Mouse (Mus musculus) stomach, embryonic 15.5 days (tissue): ENCODE data around the gene Olfr809. TPM values are rescaled to one million over a fixed set of nuclear protein-coding genes. Genes with fewer than 3 reads are reported as not detected.

ENCODE experiments used
- ATAC-seq: fragments of 200-750 bp; cut with Nextera tagmentation; 2 replicates; pipeline ENCODE4 v1.8.0; 2017; ENCODE audit warnings: low read depth, moderate number of reproducible peaks, moderate TSS enrichment; ENCODE audit not compliant: insufficient read depth, low FRiP score
- H3K27ac ChIP-seq: fragments of 300-500 bp; sonication (generic); 2 replicates; pipeline ENCODE4 v1.5.1; 2015; ENCODE audit warnings: mild to moderate bottlenecking, inconsistent platforms
- H3K27me3 ChIP-seq: fragments of 300-500 bp; sonication (generic); replicated peaks from 2 replicates; pipeline ENCODE4 v1.6.1; 2015; ENCODE audit warnings: inconsistent platforms
- H3K36me3 ChIP-seq: fragments of 300-500 bp; sonication (generic); 2 replicates; pipeline ENCODE4 v1.6.1; 2015; ENCODE audit warnings: inconsistent platforms
- H3K4me1 ChIP-seq: fragments of 300-500 bp; sonication (generic); 2 replicates; pipeline ENCODE4 v1.6.1; 2015; ENCODE audit warnings: inconsistent platforms
- H3K4me2 ChIP-seq: fragments of 300-500 bp; sonication (generic); 2 replicates; pipeline ENCODE4 v1.6.1; 2015; ENCODE audit warnings: mild to moderate bottlenecking, inconsistent platforms
- H3K4me3 ChIP-seq: fragments of 300-500 bp; sonication (generic); replicated peaks from 2 replicates; pipeline ENCODE4 v1.5.1; 2015; ENCODE audit warnings: inconsistent platforms
- H3K9ac ChIP-seq: fragments of 300-500 bp; sonication (generic); 2 replicates; pipeline ENCODE4 v1.6.1; 2015; ENCODE audit warnings: inconsistent platforms
- H3K9me3 ChIP-seq: fragments of 300-500 bp; sonication (generic); 2 replicates; pipeline ENCODE4 v1.6.1; 2016; ENCODE audit warnings: inconsistent platforms
- WGBS: fragments of 180-500 bp; shearing (Covaris S2); methylation state at CpG from one replicate; pipeline ENCODE4 v1.1.7; 2015; 5-methylcytosine and 5-hydroxymethylcytosine counted together
- microRNA-seq: library from miRNA; unstranded; fragments of <30 nt; microRNA quantifications from one replicate; pipeline ENCODE4, GENCODE M21; 2016
- polyA plus RNA-seq: library from polyadenylated mRNA; unstranded; fragments of >200 nt; fragmentation: Nextera tagmentation; extraction: Ambion mirVana; gene quantifications from 2 replicates; pipeline ENCODE4 v1.2.1, GENCODE M21; 2015

The Olfr809 gene
- not detected in 2 replicates for polyA plus RNA-seq

DNA sequence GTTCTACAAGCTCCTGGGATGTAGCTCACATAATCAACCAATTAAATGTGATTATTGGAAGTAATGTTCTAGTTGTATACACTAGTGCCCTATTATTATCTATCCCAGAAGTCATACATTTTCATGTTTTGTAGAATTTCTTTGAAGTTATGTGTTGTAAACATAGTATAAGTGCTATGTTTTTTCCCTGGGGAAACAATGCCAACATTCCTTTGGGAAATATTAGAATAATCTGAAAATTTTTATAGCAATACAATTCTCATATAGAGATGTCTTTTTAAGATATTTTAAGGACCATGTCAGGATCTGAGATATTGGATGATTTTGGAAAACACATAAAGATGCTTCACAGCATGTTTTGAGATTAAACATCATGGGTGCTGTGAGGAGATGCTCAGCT, at the start of gene Olfr809:
Gene Olfr809, plus strand, starts transcription at position 301 of the 400 bp plus-strand sequence.
- H3K4me2 ChIP-seq = no peak within 1 kb of the TSS
- H3K9ac ChIP-seq = no peak within 1 kb of the TSS
- no peaks in the 10 kb centered on the region for H3K4me1 ChIP-seq
- no peak within 1 kb of the TSS for H3K27ac ChIP-seq
- no peaks in the 10 kb centered on the region for H3K27me3 ChIP-seq
- no peaks in the 10 kb centered on the region for H3K9me3 ChIP-seq
- no peak within 1 kb of the TSS for H3K4me3 ChIP-seq
- ATAC-seq = no peak
- H3K36me3 ChIP-seq = no peaks in the 10 kb centered on the region

DNA sequence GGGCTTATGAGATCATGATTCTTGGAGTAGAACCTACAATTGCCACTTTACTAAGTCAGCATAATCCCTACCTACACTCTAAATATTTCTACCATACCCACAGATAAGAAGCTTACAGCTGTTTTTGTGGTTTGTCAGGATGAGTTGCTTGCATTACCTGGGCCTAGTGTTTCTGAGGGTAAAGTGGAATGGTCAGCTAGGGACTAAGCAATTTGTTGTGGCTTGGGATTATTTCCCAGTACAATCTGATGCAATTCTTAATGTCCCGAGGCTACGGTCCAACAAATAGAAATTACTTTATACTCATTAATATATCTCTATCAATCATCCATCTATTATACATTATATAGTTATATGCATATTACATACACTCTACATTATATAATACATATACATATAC, 45.2 kb upstream of the Olfr809 start, which contains the start of gene Olfr805:
Gene Olfr805, minus strand, starts transcription at position 101 of the 400 bp plus-strand sequence.
- Histone ChIP-seq H3K27me3 (no peaks in the 10 kb centered on the region), H3K27ac (no peak within 1 kb of the TSS), H3K9ac (no peak within 1 kb of the TSS), H3K9me3 (no peaks in the 10 kb centered on the region), H3K36me3 (no peaks in the 10 kb centered on the region), H3K4me2 (no peak within 1 kb of the TSS), H3K4me3 (no peak within 1 kb of the TSS), H3K4me1 (no peaks in the 10 kb centered on the region)
- WGBS = 96% methylated on average over 2 of the region's 2 CpGs
- ATAC-seq = no peak

DNA sequence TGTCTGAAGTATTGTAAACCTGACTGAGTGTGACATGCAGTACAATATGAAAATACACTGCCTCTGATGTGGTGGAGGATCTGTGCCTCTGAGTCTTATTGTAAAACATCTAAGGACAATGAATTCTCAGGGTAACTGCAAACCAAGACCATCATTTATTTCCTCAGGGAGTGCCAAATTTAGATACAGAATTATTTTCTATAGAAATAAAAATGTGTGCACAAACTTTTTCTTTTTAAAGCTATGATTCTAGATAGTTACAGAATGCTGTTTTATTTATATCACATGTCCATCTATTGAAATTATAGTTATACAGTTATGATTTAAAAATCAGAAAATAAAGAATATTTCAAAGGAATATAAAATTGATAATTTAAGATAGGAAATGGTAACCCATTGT, 32.6 kb upstream of the Olfr809 start, which contains the start of gene Olfr806:
Gene Olfr806, minus strand, starts transcription at position 101 of the 400 bp plus-strand sequence.
- Histone ChIP-seq H3K27ac (no peak within 1 kb of the TSS), H3K4me1 (no peaks in the 10 kb centered on the region), H3K27me3 (no peaks in the 10 kb centered on the region), H3K9me3 (no peaks in the 10 kb centered on the region), H3K4me3 (no peak within 1 kb of the TSS), H3K9ac (no peak within 1 kb of the TSS), H3K4me2 (no peak within 1 kb of the TSS), H3K36me3 (no peaks in the 10 kb centered on the region)
- ATAC-seq = no peak

DNA sequence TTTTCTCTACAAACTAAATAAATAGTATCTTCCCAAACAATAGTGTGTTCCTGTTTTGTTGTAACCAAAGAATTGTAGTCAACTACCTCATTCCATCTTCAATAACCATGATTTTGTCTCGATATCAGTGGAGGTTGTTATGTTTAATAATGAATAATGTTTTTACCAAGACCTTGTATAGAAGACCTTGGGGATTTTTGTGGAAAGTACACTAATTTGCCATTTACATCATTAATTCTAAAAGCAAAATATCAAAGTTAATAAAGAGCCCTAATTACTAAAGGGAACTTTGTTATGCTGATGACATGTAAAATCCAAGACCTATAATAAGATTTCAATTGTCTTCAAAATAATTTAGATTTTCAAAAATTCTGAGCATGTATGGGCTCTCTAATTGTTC, 16.7 kb upstream of the Olfr809 start, which contains the start of gene Olfr807:
Gene Olfr807, minus strand, starts transcription at position 101 of the 400 bp plus-strand sequence.
- ATAC-seq = no peak
- WGBS = 81% methylated on average over 1 of the region's 1 CpGs
- Histone ChIP-seq H3K9ac (no peak within 1 kb of the TSS), H3K4me3 (no peak within 1 kb of the TSS), H3K27me3 (no peaks in the 10 kb centered on the region), H3K36me3 (no peaks in the 10 kb centered on the region), H3K27ac (no peak within 1 kb of the TSS), H3K9me3 (no peaks in the 10 kb centered on the region), H3K4me2 (no peak within 1 kb of the TSS), H3K4me1 (no peaks in the 10 kb centered on the region)

DNA sequence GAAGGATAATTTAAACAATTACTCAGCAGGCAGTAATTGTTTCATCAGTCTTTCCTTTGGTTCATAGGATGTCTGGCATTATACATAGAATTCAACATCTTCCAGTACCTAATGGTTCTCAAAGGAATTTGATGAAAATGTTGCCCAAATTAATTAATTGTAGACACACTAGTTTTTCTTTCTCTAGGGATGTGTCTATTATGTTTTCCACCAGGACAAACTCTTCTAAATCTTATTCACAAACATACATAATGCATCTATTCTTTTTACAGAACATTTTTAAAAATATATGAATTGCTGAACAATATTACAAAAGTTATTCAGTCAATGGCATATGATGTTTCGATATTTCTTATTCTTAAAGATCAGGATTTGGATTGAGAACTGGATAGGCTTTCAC, 9.3 kb upstream of the Olfr809 start, which contains the start of gene Olfr808:
Gene Olfr808, plus strand, starts transcription at position 301 of the 400 bp plus-strand sequence.
- Histone ChIP-seq H3K9me3 (no peaks in the 10 kb centered on the region), H3K4me3 (no peak within 1 kb of the TSS), H3K4me2 (no peak within 1 kb of the TSS), H3K36me3 (no peaks in the 10 kb centered on the region), H3K9ac (no peak within 1 kb of the TSS), H3K27ac (no peak within 1 kb of the TSS), H3K27me3 (no peaks in the 10 kb centered on the region), H3K4me1 (no peaks in the 10 kb centered on the region)
- WGBS = 87% methylated on average over 1 of the region's 1 CpGs
- ATAC-seq = no peak

DNA sequence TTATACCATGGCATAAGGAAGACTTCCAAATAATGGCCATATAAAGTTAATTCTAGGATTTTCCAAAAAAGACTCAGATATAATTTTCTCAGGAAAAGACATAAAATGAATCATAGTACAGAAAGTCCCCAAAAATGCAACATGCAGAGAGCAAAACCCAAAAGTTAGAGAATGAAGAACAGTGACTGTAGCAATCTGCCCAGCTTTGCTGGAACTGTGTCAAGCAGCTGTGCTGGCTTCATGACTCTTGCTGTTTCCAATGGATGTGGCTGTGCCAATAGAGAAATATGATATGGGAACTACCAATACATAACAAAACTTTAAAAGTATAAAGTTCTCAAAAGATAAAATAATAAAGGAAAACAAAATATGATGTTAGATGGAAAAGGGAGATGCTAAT, 3.7 kb downstream of the Olfr809 start:
- H3K27ac ChIP-seq = no peak overlapping the region
- H3K9ac ChIP-seq = no peak overlapping the region
- no peaks in the 10 kb centered on the region for H3K9me3 ChIP-seq
- H3K27me3 ChIP-seq = no peaks in the 10 kb centered on the region
- no peak overlapping the region for H3K4me3 ChIP-seq
- no peaks in the 10 kb centered on the region for H3K4me1 ChIP-seq
- no peak for ATAC-seq
- no peak overlapping the region for H3K4me2 ChIP-seq
- no peaks in the 10 kb centered on the region for H3K36me3 ChIP-seq

DNA sequence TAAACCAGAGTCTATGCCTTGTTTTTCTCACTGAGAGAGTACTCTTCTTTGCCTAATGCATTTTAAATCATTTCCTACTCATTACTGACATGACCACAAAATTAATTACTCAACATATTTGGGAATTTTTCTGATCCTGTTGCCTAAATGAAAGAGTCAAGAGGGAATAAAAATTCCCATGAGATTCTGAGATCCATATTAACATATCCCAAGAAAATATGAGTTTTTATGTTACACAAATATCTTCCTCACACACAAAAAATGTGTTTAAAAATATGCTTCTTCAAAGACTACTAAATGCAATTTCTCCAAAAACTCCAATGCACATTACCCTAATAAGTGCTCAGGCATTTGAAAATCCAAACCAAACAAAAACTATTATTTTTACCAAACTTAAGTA, 20.4 kb downstream of the Olfr809 start, which contains the start of gene Olfr810:
Gene Olfr810, minus strand, starts transcription at position 101 of the 400 bp plus-strand sequence.
- no peaks in the 10 kb centered on the region for H3K9me3 ChIP-seq
- H3K27me3 ChIP-seq = no peaks in the 10 kb centered on the region
- H3K4me1 ChIP-seq = no peaks in the 10 kb centered on the region
- no peak within 1 kb of the TSS for H3K4me3 ChIP-seq
- no peaks in the 10 kb centered on the region for H3K36me3 ChIP-seq
- H3K4me2 ChIP-seq = no peak within 1 kb of the TSS
- no peak within 1 kb of the TSS for H3K27ac ChIP-seq
- no peak for ATAC-seq
- H3K9ac ChIP-seq = no peak within 1 kb of the TSS

DNA sequence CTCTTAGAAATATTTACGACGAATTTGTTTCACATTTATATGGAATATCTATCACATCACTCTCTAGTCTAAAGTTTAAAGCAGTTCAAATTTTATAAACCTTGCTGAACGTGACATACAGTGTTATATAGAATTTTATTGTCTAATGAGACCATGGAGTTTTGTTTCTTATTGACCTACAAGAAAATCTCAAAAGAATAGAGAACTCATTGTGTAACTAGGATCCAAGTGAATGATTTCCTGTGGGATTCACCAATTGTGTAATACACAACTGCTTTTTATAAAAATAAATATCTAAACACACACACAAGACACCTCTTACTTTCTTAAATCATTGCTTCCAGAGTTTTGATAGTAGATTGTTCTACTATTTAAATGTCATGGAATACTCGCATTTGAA, 29.9 kb downstream of the Olfr809 start, which contains the start of gene Olfr811:
Gene Olfr811, minus strand, starts transcription at position 101 of the 400 bp plus-strand sequence.
- Histone ChIP-seq H3K36me3 (no peaks in the 10 kb centered on the region), H3K27me3 (no peaks in the 10 kb centered on the region), H3K9ac (no peak within 1 kb of the TSS), H3K4me2 (no peak within 1 kb of the TSS), H3K9me3 (no peaks in the 10 kb centered on the region), H3K27ac (no peak within 1 kb of the TSS), H3K4me1 (no peaks in the 10 kb centered on the region), H3K4me3 (no peak within 1 kb of the TSS)
- WGBS = 79% methylated on average over 4 of the region's 4 CpGs
- ATAC-seq = no peak

Small RNA genes within 50 kb of the gene (microRNA-seq; reads per million reads assigned to microRNA genes)
- not detected for gene Gm24485

Other genes with a start within 250 kb of the Olfr809 start
- gene Olfr792, start 235.5 kb upstream of the Olfr809 start, polyA plus RNA-seq = not detected in 2 replicates
- not detected in 2 replicates for gene Olfr794, start 207.0 kb upstream of the Olfr809 start, polyA plus RNA-seq
- not detected in 2 replicates for gene Olfr796, start 162.1 kb upstream of the Olfr809 start, polyA plus RNA-seq
- gene Olfr798, start 146.7 kb upstream of the Olfr809 start, polyA plus RNA-seq = not detected in 2 replicates
- not detected in 2 replicates for gene Olfr799, start 137.2 kb upstream of the Olfr809 start, polyA plus RNA-seq
- gene Olfr800, start 116.9 kb upstream of the Olfr809 start, polyA plus RNA-seq = not detected in 2 replicates
- not detected in 2 replicates for gene Olfr801, start 100.8 kb upstream of the Olfr809 start, polyA plus RNA-seq
- not detected in 2 replicates for gene Olfr802, start 86.5 kb upstream of the Olfr809 start, polyA plus RNA-seq
- not detected in 2 replicates for gene Olfr803, start 80.4 kb upstream of the Olfr809 start, polyA plus RNA-seq
- not detected in 2 replicates for gene Olfr804, start 71.4 kb upstream of the Olfr809 start, polyA plus RNA-seq
- not detected in 2 replicates for gene Olfr805, start 45.3 kb upstream of the Olfr809 start, polyA plus RNA-seq
- not detected in 2 replicates for gene Olfr806, start 32.7 kb upstream of the Olfr809 start, polyA plus RNA-seq
- not detected in 2 replicates for gene Olfr807, start 16.8 kb upstream of the Olfr809 start, polyA plus RNA-seq
- gene Olfr808, start 9.2 kb upstream of the Olfr809 start, polyA plus RNA-seq = not detected in 2 replicates
- gene Olfr810, start 20.3 kb downstream of the Olfr809 start, polyA plus RNA-seq = not detected in 2 replicates
- not detected in 2 replicates for gene Olfr811, start 29.8 kb downstream of the Olfr809 start, polyA plus RNA-seq
- not detected in 2 replicates for gene Olfr812, start 71.5 kb downstream of the Olfr809 start, polyA plus RNA-seq
- gene Olfr813, start 80.7 kb downstream of the Olfr809 start, polyA plus RNA-seq = not detected in 2 replicates
- gene Olfr814, start 105.2 kb downstream of the Olfr809 start, polyA plus RNA-seq = not detected in 2 replicates
- gene Olfr815, start 131.2 kb downstream of the Olfr809 start, polyA plus RNA-seq = not detected in 2 replicates
- gene Olfr816, start 141.0 kb downstream of the Olfr809 start, polyA plus RNA-seq = not detected in 2 replicates
- not detected in 2 replicates for gene Olfr818, start 174.5 kb downstream of the Olfr809 start, polyA plus RNA-seq
- not detected in 2 replicates for gene Olfr819, start 192.6 kb downstream of the Olfr809 start, polyA plus RNA-seq
- not detected in 2 replicates for gene Olfr247, start 201.5 kb downstream of the Olfr809 start, polyA plus RNA-seq
- not detected in 2 replicates for gene Gm10310, start 210.4 kb downstream of the Olfr809 start, polyA plus RNA-seq
- not detected in 2 replicates for gene Olfr820, start 238.0 kb downstream of the Olfr809 start, polyA plus RNA-seq